Mouse (Mus musculus) neural tube, embryonic 13.5 days (tissue): ENCODE data around the gene Tsc2. TPM values are rescaled to one million over a fixed set of nuclear protein-coding genes. Genes with fewer than 3 reads are reported as not detected.

Experiments used
- microRNA-seq: library from miRNA; unstranded; fragments of <30 nt; microRNA quantifications from one replicate; pipeline ENCODE4, GENCODE M21; 2016
- polyA plus RNA-seq: library from polyadenylated mRNA; unstranded; fragments of >200 nt; fragmentation: Nextera tagmentation; extraction: Ambion mirVana; gene quantifications from 2 replicates; pipeline ENCODE4 v1.2.1, GENCODE M21; 2015

The Tsc2 gene
- polyA plus RNA-seq, 1 experiment from 2014 or later: 62.5 TPM

Small RNAs within 50 kb of the gene (microRNA-seq; reads per million reads assigned to microRNA genes)
- gene Gm24589: not detected

Other genes starting within 250 kb of the Tsc2 start
- gene Rnps1, start 218.1 kb downstream of the Tsc2 start, polyA plus RNA-seq: 307 and 315 TPM in 2 replicates
- 57.6 and 61.2 TPM in 2 replicates for gene Eci1, start 206.0 kb downstream of the Tsc2 start, polyA plus RNA-seq
- 5.5 and 6.5 TPM in 2 replicates for gene Dnase1l2, start 189.5 kb downstream of the Tsc2 start, polyA plus RNA-seq
- gene E4f1, start 162.3 kb downstream of the Tsc2 start, polyA plus RNA-seq: 39.7 and 41.6 TPM in 2 replicates
- 54.9 and 57.4 TPM in 2 replicates for gene Pgp, start 162.2 kb downstream of the Tsc2 start, polyA plus RNA-seq
- gene Bricd5, start 158.7 kb downstream of the Tsc2 start, polyA plus RNA-seq: not detected in 2 replicates
- 35.7 and 36.2 TPM in 2 replicates for gene Mlst8, start 153.6 kb downstream of the Tsc2 start, polyA plus RNA-seq
- gene Caskin1, start 144.0 kb downstream of the Tsc2 start, polyA plus RNA-seq: 35.0 and 35.3 TPM in 2 replicates
- 70.1 and 82.9 TPM in 2 replicates for gene Traf7, start 104.7 kb downstream of the Tsc2 start, polyA plus RNA-seq
- 1.5 and 1.6 TPM in 2 replicates for gene Rab26, start 98.4 kb downstream of the Tsc2 start, polyA plus RNA-seq
- 20.1 and 22.9 TPM in 2 replicates for gene Pkd1, start 82.8 kb downstream of the Tsc2 start, polyA plus RNA-seq
- gene Nthl1, start 50 bp upstream of the Tsc2 start, polyA plus RNA-seq: 7.4 and 9.7 TPM in 2 replicates
- 35.4 and 42.6 TPM in 2 replicates for gene Slc9a3r2, start 17.7 kb upstream of the Tsc2 start, polyA plus RNA-seq
- gene Npw, start 25.8 kb upstream of the Tsc2 start, polyA plus RNA-seq: not detected in 2 replicates
- 20.9 and 22.2 TPM in 2 replicates for gene Zfp598, start 37.1 kb upstream of the Tsc2 start, polyA plus RNA-seq
- gene Syngr3, start 57.3 kb upstream of the Tsc2 start, polyA plus RNA-seq: 94.2 and 114 TPM in 2 replicates
- 34.3 and 39.6 TPM in 2 replicates for gene Gfer, start 63.5 kb upstream of the Tsc2 start, polyA plus RNA-seq
- gene Noxo1, start 63.6 kb upstream of the Tsc2 start, polyA plus RNA-seq: 1.1 and 1.5 TPM in 2 replicates
- 58.4 and 64.0 TPM in 2 replicates for gene Tbl3, start 75.0 kb upstream of the Tsc2 start, polyA plus RNA-seq
- gene Rnf151, start 85.4 kb upstream of the Tsc2 start, polyA plus RNA-seq: 0.18 TPM in 1 of 2 replicates, not detected in the other
- 759 and 773 TPM in 2 replicates for gene Rps2, start 85.5 kb upstream of the Tsc2 start, polyA plus RNA-seq
- gene Ndufb10, start 91.8 kb upstream of the Tsc2 start, polyA plus RNA-seq: 261 and 273 TPM in 2 replicates
- gene Rpl3l, start 95.2 kb upstream of the Tsc2 start, polyA plus RNA-seq: not detected in 2 replicates
- gene Msrb1, start 104.0 kb upstream of the Tsc2 start, polyA plus RNA-seq: 26.5 and 29.4 TPM in 2 replicates
- gene Hs3st6, start 120.4 kb upstream of the Tsc2 start, polyA plus RNA-seq: 0.39 and 0.59 TPM in 2 replicates
- gene Meiob, start 171.7 kb upstream of the Tsc2 start, polyA plus RNA-seq: not detected in 2 replicates
- 55.7 and 59.0 TPM in 2 replicates for gene Hagh, start 207.5 kb upstream of the Tsc2 start, polyA plus RNA-seq
- 21.1 and 22.3 TPM in 2 replicates for gene Fahd1, start 217.7 kb upstream of the Tsc2 start, polyA plus RNA-seq
- 0.39 TPM in 1 of 2 replicates, not detected in the other for gene Igfals, start 233.4 kb upstream of the Tsc2 start, polyA plus RNA-seq